Mouse (Mus musculus) limb, embryonic 12.5 days (tissue): Measurements from ENCODE around the gene Eps8. TPM values are rescaled to one million over a fixed set of nuclear protein-coding genes. Genes with fewer than 3 reads are reported as not detected.

Experiments used
- ATAC-seq: fragments of 200-750 bp; cut with Nextera tagmentation; 2 replicates; pipeline ENCODE4 v1.8.0; 2017; ENCODE audit warnings: low read depth, moderate TSS enrichment; ENCODE audit not compliant: insufficient number of reproducible peaks, insufficient read depth, low FRiP score, low TSS enrichment
- H3K27ac ChIP-seq: fragments of 300-500 bp; sonication (generic); 2 replicates; pipeline ENCODE4 v1.5.1; 2016; ENCODE audit warnings: mild to moderate bottlenecking, moderate library complexity
- H3K27me3 ChIP-seq: fragments of 300-500 bp; sonication (generic); 2 replicates; pipeline ENCODE4 v1.6.1; 2016; ENCODE audit warnings: mild to moderate bottlenecking, moderate library complexity
- H3K36me3 ChIP-seq: fragments of 300-500 bp; sonication (generic); 2 replicates; pipeline ENCODE4 v1.6.1; 2016; ENCODE audit warnings: mild to moderate bottlenecking, moderate library complexity
- H3K4me1 ChIP-seq: fragments of 300-500 bp; sonication (generic); replicated peaks from 2 replicates; pipeline ENCODE4 v1.6.1; 2016
- H3K4me2 ChIP-seq: fragments of 300-500 bp; sonication (generic); 2 replicates; pipeline ENCODE4 v1.6.1; 2016; ENCODE audit warnings: mild to moderate bottlenecking, moderate library complexity
- H3K4me3 ChIP-seq: fragments of 300-500 bp; sonication (generic); replicated peaks from 2 replicates; pipeline ENCODE4 v1.5.1; 2016; ENCODE audit warnings: mild to moderate bottlenecking
- H3K9ac ChIP-seq: fragments of 300-500 bp; sonication (generic); replicated peaks from 2 replicates; pipeline ENCODE4 v1.6.1; 2016; ENCODE audit warnings: mild to moderate bottlenecking, moderate library complexity
- H3K9me3 ChIP-seq: fragments of 300-500 bp; sonication (generic); 2 replicates; pipeline ENCODE4 v1.6.1; 2016; ENCODE audit warnings: mild to moderate bottlenecking, moderate library complexity
- WGBS: fragments of 180-500 bp; shearing (Covaris S2); methylation state at CpG from one replicate; pipeline ENCODE4 v1.1.7; 2016; 5-methylcytosine and 5-hydroxymethylcytosine counted together
- polyA plus RNA-seq: library from polyadenylated mRNA; unstranded; fragments of >200 nt; fragmentation: Nextera tagmentation; extraction: Ambion mirVana; gene quantifications from 2 replicates; pipeline ENCODE4 v1.2.1, GENCODE M21; 2016

Eps8 gene
- polyA plus RNA-seq, 1 experiment from 2014 or later = 11.1 TPM

DNA sequence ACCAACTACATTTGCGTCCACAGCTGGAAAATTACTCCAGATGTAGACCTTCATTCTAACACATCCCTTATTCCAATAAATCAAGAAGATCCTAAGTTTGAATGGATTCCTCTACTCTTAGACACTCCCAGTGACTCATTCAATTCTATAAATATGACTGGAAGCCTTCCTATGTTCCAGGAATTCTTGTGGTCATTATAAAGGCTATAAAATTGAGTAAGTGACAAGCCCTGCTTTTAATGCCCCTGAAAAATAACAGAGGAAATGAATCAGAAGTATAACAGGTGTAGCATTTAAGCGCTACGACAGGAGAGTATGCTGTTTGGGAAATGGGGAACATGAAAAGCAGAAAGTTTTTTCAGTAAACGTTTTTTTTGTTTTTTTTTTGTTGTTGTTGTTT, 139.8 kb downstream of the Eps8 start:
- H3K4me3 ChIP-seq = no peak overlapping the region
- H3K4me1 ChIP-seq = no peaks in the 10 kb centered on the region
- no peaks in the 10 kb centered on the region for H3K36me3 ChIP-seq
- H3K9me3 ChIP-seq = no peaks in the 10 kb centered on the region
- no peaks in the 10 kb centered on the region for H3K27me3 ChIP-seq
- no peak overlapping the region for H3K9ac ChIP-seq
- whole genome bisulfite sequencing = 76% methylated on average over 4 of the region's 4 CpGs
- no peak for ATAC-seq
- no peak overlapping the region for H3K27ac ChIP-seq
- H3K4me2 ChIP-seq = no peak overlapping the region

DNA sequence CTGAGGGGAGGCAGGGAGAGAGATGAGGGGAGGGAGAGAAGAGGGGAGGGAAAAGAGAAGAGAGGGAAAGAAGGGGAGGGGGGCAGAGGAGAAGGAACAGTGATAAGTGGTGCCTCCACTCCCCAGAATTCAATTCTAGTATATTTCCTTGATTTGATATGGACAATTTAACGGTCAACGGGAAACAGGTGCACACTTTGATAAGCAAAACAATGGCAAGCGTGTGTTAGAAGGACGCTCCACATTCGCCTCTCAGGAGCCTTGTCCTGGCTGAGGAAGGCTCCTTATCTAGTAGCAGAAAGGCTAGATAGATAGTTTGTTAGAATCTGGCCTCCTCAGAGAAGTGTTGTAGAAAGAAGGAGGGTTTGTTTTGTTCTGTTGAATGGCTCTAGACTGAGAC, 141.9 kb downstream of the Eps8 start:
- H3K4me3 ChIP-seq = no peak overlapping the region
- 76% methylated on average over 5 of the region's 5 CpGs for WGBS
- H3K4me2 ChIP-seq = no peak overlapping the region
- no peaks in the 10 kb centered on the region for H3K27me3 ChIP-seq
- H3K9me3 ChIP-seq = no peaks in the 10 kb centered on the region
- no peaks in the 10 kb centered on the region for H3K4me1 ChIP-seq
- no peak overlapping the region for H3K27ac ChIP-seq
- H3K9ac ChIP-seq = no peak overlapping the region
- ATAC-seq = no peak
- peaks cover 9% of the 10 kb centered on the region; the same call in 1 of the 2 replicates for H3K36me3 ChIP-seq

DNA sequence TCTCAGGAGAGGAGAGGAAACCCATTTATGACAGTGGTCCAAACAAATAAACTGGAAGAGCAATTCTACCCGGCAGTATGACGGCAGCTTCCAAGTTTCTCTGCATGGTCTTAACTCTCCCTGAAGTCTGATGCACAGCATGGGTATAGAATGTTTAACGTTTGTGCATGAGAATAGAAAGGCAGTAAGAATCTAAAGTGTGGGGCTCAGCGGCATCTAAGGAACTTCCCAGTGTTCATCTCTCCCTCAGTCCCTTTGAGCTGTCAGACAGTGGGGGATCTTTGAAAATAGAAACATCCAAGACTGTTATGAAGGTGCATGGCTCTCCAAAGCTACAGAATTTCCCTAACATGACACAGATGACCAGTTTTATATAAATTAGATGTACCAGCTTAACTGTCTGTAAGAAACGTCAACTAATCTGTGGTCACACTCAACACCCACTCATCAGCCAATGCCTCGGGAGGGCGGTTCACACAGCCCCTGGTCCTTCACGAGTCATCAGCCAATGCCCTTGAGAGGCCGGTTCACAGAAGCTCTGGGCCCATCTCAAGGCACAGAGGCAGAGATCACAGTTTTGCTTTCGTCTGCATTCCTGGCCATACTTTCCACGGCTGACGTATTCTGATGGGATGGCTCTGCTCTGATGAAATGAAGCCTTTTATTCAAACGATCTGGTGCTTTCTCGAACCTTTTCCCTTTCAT, 145.2 kb downstream of the Eps8 start:
- 79% methylated on average over 14 of the region's 14 CpGs for WGBS
- ATAC-seq = no peak
- Histone ChIP-seq H3K27ac (no peak overlapping the region), H3K4me2 (no peak overlapping the region), H3K4me1 (no peaks in the 10 kb centered on the region), H3K9me3 (no peaks in the 10 kb centered on the region), H3K27me3 (no peaks in the 10 kb centered on the region), H3K9ac (no peak overlapping the region), H3K36me3 (peaks cover 9% of the 10 kb centered on the region; the same call in 1 of the 2 replicates), H3K4me3 (no peak overlapping the region)

DNA sequence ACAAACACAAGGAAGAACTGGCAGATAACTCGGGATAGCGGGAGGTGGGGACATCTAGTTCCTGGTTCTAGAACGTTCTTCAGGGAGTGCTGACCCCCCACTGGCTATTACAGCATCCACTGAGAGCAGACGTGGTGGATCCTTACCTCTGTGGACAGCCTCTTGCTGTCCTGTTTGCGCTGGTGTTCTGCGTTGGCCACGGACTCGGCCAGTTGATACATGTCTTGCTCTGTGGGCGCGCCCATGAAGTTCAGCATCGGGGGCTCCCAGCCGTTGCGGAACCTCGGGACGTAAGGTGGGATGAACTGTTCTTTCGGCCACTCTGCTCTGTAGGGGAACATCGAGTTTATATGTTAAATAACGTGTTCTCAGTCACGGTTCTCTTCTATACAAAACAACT, 145.7 kb downstream of the Eps8 start:
- H3K4me2 ChIP-seq = no peak overlapping the region
- no peaks in the 10 kb centered on the region for H3K27me3 ChIP-seq
- no peak overlapping the region for H3K9ac ChIP-seq
- no peak for ATAC-seq
- no peaks in the 10 kb centered on the region for H3K4me1 ChIP-seq
- no peak overlapping the region for H3K27ac ChIP-seq
- H3K4me3 ChIP-seq = no peak overlapping the region
- H3K9me3 ChIP-seq = no peaks in the 10 kb centered on the region
- 89% methylated on average over 19 of the region's 19 CpGs for WGBS
- H3K36me3 ChIP-seq = peaks cover 9% of the 10 kb centered on the region; the same call in 1 of the 2 replicates

DNA sequence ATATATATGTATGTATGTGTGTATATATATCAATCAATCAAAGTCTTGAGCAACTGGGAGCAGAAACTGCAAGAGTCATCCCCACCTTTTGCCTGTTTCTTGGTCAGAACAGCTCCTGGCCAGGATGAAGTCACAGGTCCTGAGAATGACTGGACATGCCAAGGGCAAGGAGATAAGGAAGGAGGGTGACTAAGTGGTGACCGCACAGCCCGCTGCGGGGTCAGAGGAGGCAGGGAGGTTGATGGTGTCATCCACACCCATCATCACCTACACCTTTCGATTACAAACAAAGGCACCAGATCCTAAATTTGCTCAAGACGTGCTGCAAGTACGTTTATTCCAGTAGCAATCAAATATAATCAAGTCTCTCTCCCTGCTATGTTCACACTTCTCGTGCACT, 148.1 kb downstream of the Eps8 start:
- ATAC-seq = no peak
- 96% methylated on average over 7 of the region's 7 CpGs for WGBS

DNA sequence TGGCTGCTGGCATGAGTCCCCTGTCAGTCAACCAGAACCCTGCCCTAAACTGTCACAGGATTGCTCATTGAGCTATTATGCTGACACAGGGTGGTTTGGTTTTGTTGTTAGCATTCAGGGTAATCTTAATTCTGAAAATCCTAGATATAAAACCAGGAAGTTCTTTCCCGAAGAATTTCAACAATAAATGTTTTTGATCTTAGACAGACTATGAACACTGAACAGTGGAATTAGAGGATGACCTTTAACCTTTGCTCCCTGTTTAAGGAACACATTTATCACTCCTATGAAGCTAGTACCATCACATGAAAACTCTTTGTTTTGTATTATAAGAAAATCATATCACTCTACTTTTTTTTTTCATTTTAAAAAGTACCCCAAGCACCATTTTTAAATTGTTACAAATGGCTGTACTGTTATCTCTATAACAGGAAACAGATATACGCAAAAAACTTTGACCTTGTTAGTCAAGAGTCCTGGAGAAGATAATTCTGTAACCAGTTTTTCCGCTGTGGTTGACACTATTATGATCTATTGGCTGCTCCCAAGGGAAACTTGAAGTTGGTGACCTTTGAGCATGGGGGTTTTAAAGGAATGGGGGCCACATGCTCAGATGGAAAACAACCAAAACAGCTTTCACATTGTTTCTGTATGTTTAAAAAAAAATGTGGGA, 149.0 kb downstream of the Eps8 start:
- H3K9me3 ChIP-seq = no peaks in the 10 kb centered on the region
- peaks cover 9% of the 10 kb centered on the region; the same call in 1 of the 2 replicates for H3K36me3 ChIP-seq
- H3K4me2 ChIP-seq = no peak overlapping the region
- no peak overlapping the region for H3K4me3 ChIP-seq
- no peak for ATAC-seq
- no peak overlapping the region for H3K27ac ChIP-seq
- H3K9ac ChIP-seq = no peak overlapping the region
- no peaks in the 10 kb centered on the region for H3K4me1 ChIP-seq
- no peaks in the 10 kb centered on the region for H3K27me3 ChIP-seq
- 80% methylated on average over 3 of the region's 3 CpGs for WGBS

More for the DNA sequence above, 148.1 kb downstream of the Eps8 start:
- H3K4me3 ChIP-seq = no peak overlapping the region
- H3K9me3 ChIP-seq = no peaks in the 10 kb centered on the region
- H3K4me1 ChIP-seq = no peaks in the 10 kb centered on the region
- H3K9ac ChIP-seq = no peak overlapping the region
- no peak overlapping the region for H3K27ac ChIP-seq
- H3K4me2 ChIP-seq = no peak overlapping the region
- H3K27me3 ChIP-seq = no peaks in the 10 kb centered on the region
- peaks cover 9% of the 10 kb centered on the region; the same call in 1 of the 2 replicates for H3K36me3 ChIP-seq

DNA sequence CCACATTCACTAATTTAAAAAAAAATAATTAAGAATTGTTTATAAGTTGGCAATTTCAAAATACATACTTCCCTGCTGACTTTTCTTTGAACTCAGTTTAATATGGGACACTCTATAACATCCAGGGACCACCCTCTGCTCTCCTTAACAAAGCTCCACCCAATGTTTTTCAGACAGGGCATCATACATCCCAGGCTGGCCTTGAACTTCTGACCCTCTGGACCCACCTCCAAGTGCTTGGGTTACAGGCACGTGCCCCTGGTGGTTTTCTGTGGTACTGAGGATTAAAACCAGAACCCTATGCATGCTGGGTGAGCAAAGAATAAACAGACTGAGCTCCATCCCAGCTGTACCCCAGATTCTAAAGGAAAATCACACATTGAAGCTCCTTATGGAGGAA, 150.6 kb downstream of the Eps8 start:
- Histone ChIP-seq H3K4me3 (no peak overlapping the region), H3K4me1 (no peaks in the 10 kb centered on the region), H3K9ac (no peak overlapping the region), H3K27me3 (no peaks in the 10 kb centered on the region), H3K36me3 (peaks cover 8% of the 10 kb centered on the region; the same call in 1 of the 2 replicates), H3K27ac (no peak overlapping the region), H3K4me2 (no peak overlapping the region), H3K9me3 (no peaks in the 10 kb centered on the region)
- no peak for ATAC-seq
- WGBS = 44% methylated on average over 1 of the region's 1 CpGs

DNA sequence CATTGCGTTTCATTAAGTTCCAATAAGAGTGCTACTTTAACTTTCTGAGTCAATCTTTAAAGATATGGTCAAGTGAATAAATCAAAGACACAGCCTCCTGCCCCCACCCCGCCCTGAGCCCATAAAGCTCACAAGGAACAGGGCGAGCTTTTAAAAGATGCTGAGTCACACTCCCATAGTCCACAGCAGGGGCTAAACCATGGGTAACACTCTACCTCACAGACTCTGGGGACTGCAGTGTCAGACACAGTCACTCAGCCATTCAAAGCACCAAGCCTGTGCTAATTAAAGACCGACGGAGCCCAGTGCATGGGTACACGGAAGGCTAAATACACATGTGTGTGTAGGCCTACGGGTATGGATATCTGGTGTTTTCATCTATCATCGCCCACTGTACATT, 151.2 kb downstream of the Eps8 start:
- 86% methylated on average over 8 of the region's 8 CpGs for WGBS

DNA sequence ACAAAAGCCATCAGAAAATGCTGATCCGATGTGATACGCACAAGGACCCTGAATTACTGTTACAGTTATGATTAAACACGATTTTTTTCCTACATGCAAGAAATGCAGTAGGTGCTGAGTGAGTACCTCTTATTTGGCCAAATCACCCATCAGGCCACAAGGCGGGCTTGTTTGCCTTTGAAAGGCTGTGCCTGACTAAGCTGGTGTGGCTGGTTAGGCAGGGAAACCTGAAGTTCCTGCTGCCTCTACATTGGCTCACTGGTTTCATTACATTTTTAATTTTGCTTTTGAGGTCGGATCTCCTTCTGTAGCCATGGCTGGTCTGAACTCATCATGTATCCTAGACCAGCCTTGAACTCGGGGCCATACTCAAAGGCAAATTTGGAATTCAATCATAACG, 151.7 kb downstream of the Eps8 start:
- Histone ChIP-seq H3K27me3 (no peaks in the 10 kb centered on the region), H3K4me3 (no peak overlapping the region), H3K4me2 (no peak overlapping the region), H3K4me1 (no peaks in the 10 kb centered on the region), H3K9ac (no peak overlapping the region), H3K27ac (no peak overlapping the region), H3K9me3 (no peaks in the 10 kb centered on the region), H3K36me3 (no peaks in the 10 kb centered on the region)
- ATAC-seq = no peak
- 86% methylated on average over 7 of the region's 7 CpGs for WGBS

More for the DNA sequence above, 151.2 kb downstream of the Eps8 start:
- Histone ChIP-seq H3K4me3 (no peak overlapping the region), H3K27me3 (no peaks in the 10 kb centered on the region), H3K27ac (no peak overlapping the region), H3K36me3 (peaks cover 2% of the 10 kb centered on the region; the same call in 1 of the 2 replicates), H3K4me2 (no peak overlapping the region), H3K4me1 (no peaks in the 10 kb centered on the region), H3K9ac (no peak overlapping the region), H3K9me3 (no peaks in the 10 kb centered on the region)
- no peak for ATAC-seq

DNA sequence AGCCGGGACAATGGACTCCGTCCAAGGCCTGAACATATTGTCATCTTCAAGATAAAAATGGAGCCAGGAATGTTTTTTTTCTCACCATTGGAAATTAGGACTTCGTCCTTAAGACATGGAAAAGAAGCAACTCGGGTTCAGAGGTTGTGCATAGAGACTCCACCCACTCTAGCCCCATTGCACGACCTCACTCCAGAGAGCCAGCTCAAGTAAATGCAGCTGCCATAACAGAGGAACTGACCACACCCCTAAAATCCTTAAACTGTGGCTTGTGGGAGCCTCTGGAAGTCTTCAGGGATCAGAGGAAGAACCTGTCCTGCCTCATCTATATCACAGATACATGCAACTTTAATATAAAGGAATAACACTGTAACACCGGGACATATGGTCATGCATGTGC, 155.9 kb downstream of the Eps8 start:
- Histone ChIP-seq H3K27me3 (no peaks in the 10 kb centered on the region), H3K36me3 (no peaks in the 10 kb centered on the region), H3K27ac (no peak overlapping the region), H3K4me2 (no peak overlapping the region), H3K4me1 (no peaks in the 10 kb centered on the region), H3K9ac (no peak overlapping the region), H3K4me3 (no peak overlapping the region), H3K9me3 (no peaks in the 10 kb centered on the region)
- 75% methylated on average over 6 of the region's 6 CpGs for WGBS
- ATAC-seq = no peak

DNA sequence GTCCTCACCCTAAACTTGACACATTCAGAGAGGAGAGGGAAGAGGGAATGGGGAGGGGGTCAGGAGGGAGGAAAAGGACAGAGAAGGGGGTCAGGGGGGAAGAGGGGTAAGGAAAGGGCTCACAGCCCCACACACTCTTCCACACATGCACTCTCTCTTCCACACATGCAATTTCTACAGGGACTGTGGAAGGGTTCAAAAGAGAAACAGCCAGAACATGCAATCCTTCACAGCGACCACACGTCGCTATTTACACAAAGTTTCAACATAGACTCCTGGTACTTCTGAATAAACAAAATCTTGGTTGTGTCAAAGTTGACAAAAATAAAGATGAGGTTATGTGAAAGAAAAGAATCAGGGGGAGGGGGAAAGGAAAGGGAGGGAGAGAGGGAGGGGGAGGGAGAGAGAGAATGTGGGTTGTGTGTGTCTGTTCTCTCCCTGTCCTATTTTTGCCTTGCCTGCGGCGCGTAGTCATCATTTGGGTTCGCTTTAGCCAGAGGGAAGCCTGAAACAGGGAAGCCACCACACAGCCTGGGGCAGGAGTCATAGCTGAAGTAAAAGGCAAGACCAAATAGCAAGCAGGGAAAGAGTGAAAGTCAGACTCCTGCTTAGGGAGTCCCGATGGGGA, 157.4 kb downstream of the Eps8 start:
- WGBS = 80% methylated on average over 8 of the region's 8 CpGs
- H3K4me1 ChIP-seq = no peaks in the 10 kb centered on the region

More for the DNA sequence above, 157.4 kb downstream of the Eps8 start:
- Histone ChIP-seq H3K27me3 (no peaks in the 10 kb centered on the region), H3K9ac (no peak overlapping the region), H3K36me3 (no peaks in the 10 kb centered on the region), H3K4me3 (no peak overlapping the region), H3K4me2 (no peak overlapping the region), H3K9me3 (no peaks in the 10 kb centered on the region), H3K27ac (no peak overlapping the region)
- no peak for ATAC-seq
